Mouse (Mus musculus) liver, embryonic 13.5 days (tissue): ENCODE measurements around the gene Fam83c. TPM values are rescaled to one million over a fixed set of nuclear protein-coding genes. Genes with fewer than 3 reads are reported as not detected.

Experiments
- ATAC-seq: fragments of 200-750 bp; cut with Nextera tagmentation; 2 replicates; pipeline ENCODE4 v1.8.0; 2017; ENCODE audit warnings: low read depth, mild to moderate bottlenecking, moderate number of reproducible peaks, moderate library complexity
- DNase-seq: peaks from one replicate; pipeline ENCODE4 v3.0.0; 2022
- H3K27ac ChIP-seq: fragments of 300-500 bp; sonication (generic); 2 replicates; pipeline ENCODE4 v1.5.1; 2015; ENCODE audit warnings: moderate library complexity, mild to moderate bottlenecking, inconsistent platforms
- H3K27me3 ChIP-seq: fragments of 300-500 bp; sonication (generic); 2 replicates; pipeline ENCODE4 v1.6.1; 2015; ENCODE audit warnings: mild to moderate bottlenecking, inconsistent platforms
- H3K36me3 ChIP-seq: fragments of 300-500 bp; sonication (generic); 2 replicates; pipeline ENCODE4 v1.6.1; 2015; ENCODE audit warnings: mild to moderate bottlenecking, inconsistent platforms
- H3K4me1 ChIP-seq: fragments of 300-500 bp; sonication (generic); replicated peaks from 2 replicates; pipeline ENCODE4 v1.6.1; 2015; ENCODE audit warnings: inconsistent platforms
- H3K4me2 ChIP-seq: fragments of 300-500 bp; sonication (generic); 2 replicates; pipeline ENCODE4 v1.6.1; 2015; ENCODE audit warnings: inconsistent platforms, mild to moderate bottlenecking, moderate library complexity
- H3K4me3 ChIP-seq: fragments of 300-500 bp; sonication (generic); replicated peaks from 2 replicates; pipeline ENCODE4 v1.5.1; 2015; ENCODE audit warnings: mild to moderate bottlenecking, inconsistent platforms
- H3K9ac ChIP-seq: fragments of 300-500 bp; sonication (generic); 2 replicates; pipeline ENCODE4 v1.6.1; 2015; ENCODE audit warnings: mild to moderate bottlenecking, inconsistent platforms
- H3K9me3 ChIP-seq: fragments of 300-500 bp; sonication (generic); replicated peaks from 2 replicates; pipeline ENCODE4 v1.6.1; 2016; ENCODE audit warnings: inconsistent platforms
- WGBS: fragments of 180-500 bp; shearing (Covaris S2); methylation state at CpG from one replicate; pipeline ENCODE4 v1.1.7; 2015; ENCODE audit not compliant: insufficient replicate concordance; 5-methylcytosine and 5-hydroxymethylcytosine counted together
- polyA plus RNA-seq: library from polyadenylated mRNA; unstranded; fragments of >200 nt; fragmentation: Nextera tagmentation; extraction: Ambion mirVana; gene quantifications from 2 replicates; pipeline ENCODE4 v1.2.1, GENCODE M21; 2015

Gene Fam83c
- polyA plus RNA-seq, 1 experiment from 2014 or later: 0.12 TPM

GRCm38 (mm10) chr2:155787949-155788931, 46.4 kb downstream of the Fam83c start:
- WGBS: 47% methylated on average over 18 of the region's 18 CpGs
- no peaks in the 10 kb centered on the region for H3K36me3 ChIP-seq
- ATAC-seq: no peak

GRCm38 (mm10) chr2:155786905-155787304, 47.7 kb downstream of the Fam83c start:
- Histone ChIP-seq H3K9ac (no peak overlapping the region), H3K4me3 (no peak overlapping the region), H3K27me3 (peaks cover 15% of the 10 kb centered on the region; the same call in 1 of the 2 replicates), H3K36me3 (no peaks in the 10 kb centered on the region), H3K9me3 (no peaks in the 10 kb centered on the region), H3K4me2 (no peak overlapping the region), H3K27ac (no peak overlapping the region), H3K4me1 (no peaks in the 10 kb centered on the region)
- 29% methylated on average over 5 of the region's 5 CpGs for WGBS
- ATAC-seq (no peak), DNase-seq (no peak)

More at GRCm38 (mm10) chr2:155787949-155788931, 46.4 kb downstream of the Fam83c start:
- no peak overlapping the region for H3K9ac ChIP-seq
- no peak overlapping the region for H3K4me3 ChIP-seq
- no peak for DNase-seq
- no peak overlapping the region for H3K4me2 ChIP-seq
- H3K27ac ChIP-seq: no peak overlapping the region
- no peaks in the 10 kb centered on the region for H3K9me3 ChIP-seq
- peaks cover 15% of the 10 kb centered on the region; the same call in 1 of the 2 replicates for H3K27me3 ChIP-seq
- H3K4me1 ChIP-seq: no peaks in the 10 kb centered on the region

GRCm38 (mm10) chr2:155784534-155784933, 50.1 kb downstream of the Fam83c start:
- no peaks in the 10 kb centered on the region for H3K9me3 ChIP-seq
- ATAC-seq: no peak
- WGBS: 69% methylated on average over 6 of the region's 6 CpGs

DNA sequence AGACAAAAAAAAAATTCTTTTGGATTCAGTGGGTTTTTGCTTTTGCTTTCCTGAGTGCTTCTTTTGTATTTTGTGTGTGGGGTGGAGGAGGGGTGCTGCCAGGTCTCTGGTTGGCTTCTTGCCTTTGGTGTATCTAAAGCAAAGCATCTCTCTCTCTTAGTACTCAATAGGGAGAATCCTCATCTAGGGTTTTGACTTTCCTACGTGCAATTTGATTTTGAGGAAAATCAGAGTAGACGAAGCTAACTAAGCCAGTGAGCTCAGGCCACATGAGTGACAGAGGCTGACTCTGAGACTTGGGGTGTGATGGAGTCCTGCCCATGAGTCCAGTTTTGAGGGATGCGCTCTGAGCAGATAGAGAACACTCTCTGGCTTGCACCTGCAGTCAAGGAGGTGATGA, 55.1 kb downstream of the Fam83c start:
- H3K9me3 ChIP-seq: no peaks in the 10 kb centered on the region
- ATAC-seq: no peak
- peaks cover 8% of the 10 kb centered on the region; the same call in 1 of the 2 replicates for H3K4me1 ChIP-seq
- no peak overlapping the region for H3K4me3 ChIP-seq
- no peak overlapping the region for H3K9ac ChIP-seq
- WGBS: 59% methylated on average over 3 of the region's 3 CpGs
- H3K36me3 ChIP-seq: no peaks in the 10 kb centered on the region
- DNase-seq: no peak
- H3K27ac ChIP-seq: no peak overlapping the region
- peaks cover 48% of the 10 kb centered on the region for H3K27me3 ChIP-seq
- no peak overlapping the region for H3K4me2 ChIP-seq

More at GRCm38 (mm10) chr2:155784534-155784933, 50.1 kb downstream of the Fam83c start:
- H3K4me2 ChIP-seq: no peak overlapping the region
- H3K27ac ChIP-seq: no peak overlapping the region
- no peak overlapping the region for H3K9ac ChIP-seq
- no peak overlapping the region for H3K4me3 ChIP-seq
- H3K36me3 ChIP-seq: no peaks in the 10 kb centered on the region
- H3K27me3 ChIP-seq: peaks cover 22% of the 10 kb centered on the region
- DNase-seq: no peak
- no peaks in the 10 kb centered on the region for H3K4me1 ChIP-seq

GRCm38 (mm10) chr2:155779066-155779465, 55.6 kb downstream of the Fam83c start:
- Histone ChIP-seq H3K27ac (no peak overlapping the region), H3K36me3 (no peaks in the 10 kb centered on the region), H3K9ac (no peak overlapping the region), H3K27me3 (peaks cover 53% of the 10 kb centered on the region), H3K9me3 (no peaks in the 10 kb centered on the region), H3K4me1 (peaks cover 8% of the 10 kb centered on the region; the same call in 1 of the 2 replicates), H3K4me2 (no peak overlapping the region), H3K4me3 (no peak overlapping the region)
- ATAC-seq (no peak), DNase-seq (no peak)
- WGBS: 52% methylated on average over 7 of the region's 7 CpGs

DNA sequence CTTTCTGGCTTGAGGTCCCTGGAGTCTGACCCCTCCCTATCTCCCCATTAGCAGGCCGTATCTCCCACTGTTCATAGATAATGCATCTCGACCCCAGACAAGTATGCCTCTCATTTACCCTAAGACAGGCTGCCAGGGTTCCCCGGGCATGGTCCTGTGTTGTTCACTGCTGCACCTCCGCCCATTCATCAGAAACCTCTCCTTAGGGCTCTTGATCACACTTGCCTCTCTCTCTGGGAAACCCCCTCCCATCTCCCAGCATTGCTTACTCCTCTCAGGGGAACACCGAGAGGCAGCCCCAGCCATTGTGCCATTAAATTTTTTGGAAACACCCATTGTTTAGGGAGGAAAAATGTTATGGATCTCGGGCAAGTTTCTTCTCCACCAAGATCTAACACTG, 56.6 kb downstream of the Fam83c start:
- Histone ChIP-seq H3K27me3 (peaks cover 63% of the 10 kb centered on the region), H3K27ac (no peak overlapping the region), H3K9ac (no peak overlapping the region), H3K4me1 (peaks cover 8% of the 10 kb centered on the region; the same call in 1 of the 2 replicates), H3K9me3 (no peaks in the 10 kb centered on the region), H3K4me3 (no peak overlapping the region), H3K36me3 (no peaks in the 10 kb centered on the region), H3K4me2 (no peak overlapping the region)
- WGBS: 56% methylated on average over 6 of the region's 6 CpGs
- DNase-seq (no peak), ATAC-seq (no peak)

DNA sequence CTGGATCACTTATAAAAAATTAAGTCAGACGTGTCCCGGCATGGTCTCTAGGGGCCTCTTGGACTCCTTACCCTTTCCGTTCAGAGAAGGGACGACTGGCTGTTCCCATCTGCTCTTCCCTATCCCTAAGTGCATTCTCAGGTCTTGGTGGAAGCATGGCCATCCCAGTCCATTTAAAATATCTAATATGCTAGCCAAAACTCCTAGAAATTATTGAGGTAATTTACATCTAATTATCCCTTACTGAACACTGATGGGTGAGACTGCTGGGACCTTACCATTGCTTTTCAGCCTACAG, 57.0 kb downstream of the Fam83c start:
- WGBS: 74% methylated on average over 4 of the region's 4 CpGs
- H3K27ac ChIP-seq: no peak overlapping the region
- no peak for ATAC-seq
- H3K4me2 ChIP-seq: no peak overlapping the region
- no peak overlapping the region for H3K9ac ChIP-seq
- no peak for DNase-seq
- H3K4me3 ChIP-seq: no peak overlapping the region
- peaks cover 67% of the 10 kb centered on the region for H3K27me3 ChIP-seq
- no peaks in the 10 kb centered on the region for H3K9me3 ChIP-seq
- H3K36me3 ChIP-seq: no peaks in the 10 kb centered on the region
- H3K4me1 ChIP-seq: peaks cover 8% of the 10 kb centered on the region; the same call in 1 of the 2 replicates

Other genes with a start within 250 kb of the Fam83c start
- gene Gss, start 242.0 kb downstream of the Fam83c start, polyA plus RNA-seq: 67.3 and 68.2 TPM in 2 replicates
- 2.2 TPM in 2 replicates for gene Myh7b, start 223.6 kb downstream of the Fam83c start, polyA plus RNA-seq
- 50.8 and 59.8 TPM in 2 replicates for gene Trpc4ap, start 142.5 kb downstream of the Fam83c start, polyA plus RNA-seq
- gene Edem2, start 105.4 kb downstream of the Fam83c start, polyA plus RNA-seq: 21.2 and 22.2 TPM in 2 replicates
- not detected in 2 replicates for gene Gm17581, start 99.0 kb downstream of the Fam83c start, polyA plus RNA-seq
- 1.0 and 1.3 TPM in 2 replicates for gene Procr, start 83.7 kb downstream of the Fam83c start, polyA plus RNA-seq
- gene Mmp24, start 59.5 kb downstream of the Fam83c start, polyA plus RNA-seq: not detected in 2 replicates
- 5.5 and 5.7 TPM in 2 replicates for gene BC029722, start 15.4 kb downstream of the Fam83c start, polyA plus RNA-seq
- gene Eif6, start 7.9 kb downstream of the Fam83c start, polyA plus RNA-seq: 179 and 182 TPM in 2 replicates
- gene Uqcc1, start 95.5 kb upstream of the Fam83c start, polyA plus RNA-seq: 49.5 and 52.3 TPM in 2 replicates
- not detected in 2 replicates for gene Gm15557, start 105.9 kb upstream of the Fam83c start, polyA plus RNA-seq
- 0.12 TPM in 1 of 2 replicates, not detected in the other for gene Gdf5, start 110.5 kb upstream of the Fam83c start, polyA plus RNA-seq
- 10.7 and 13.6 TPM in 2 replicates for gene Cep250, start 121.6 kb upstream of the Fam83c start, polyA plus RNA-seq
- 1.3 and 1.9 TPM in 2 replicates for gene 6430550D23Rik, start 173.1 kb upstream of the Fam83c start, polyA plus RNA-seq
- gene Ergic3, start 173.2 kb upstream of the Fam83c start, polyA plus RNA-seq: 90.8 and 96.9 TPM in 2 replicates
- gene Fer1l4, start 218.1 kb upstream of the Fam83c start, polyA plus RNA-seq: 0.06 TPM in 1 of 2 replicates, not detected in the other
- 1.6 and 2.4 TPM in 2 replicates for gene Spag4, start 230.3 kb upstream of the Fam83c start, polyA plus RNA-seq